In the genomic region with DNA sequence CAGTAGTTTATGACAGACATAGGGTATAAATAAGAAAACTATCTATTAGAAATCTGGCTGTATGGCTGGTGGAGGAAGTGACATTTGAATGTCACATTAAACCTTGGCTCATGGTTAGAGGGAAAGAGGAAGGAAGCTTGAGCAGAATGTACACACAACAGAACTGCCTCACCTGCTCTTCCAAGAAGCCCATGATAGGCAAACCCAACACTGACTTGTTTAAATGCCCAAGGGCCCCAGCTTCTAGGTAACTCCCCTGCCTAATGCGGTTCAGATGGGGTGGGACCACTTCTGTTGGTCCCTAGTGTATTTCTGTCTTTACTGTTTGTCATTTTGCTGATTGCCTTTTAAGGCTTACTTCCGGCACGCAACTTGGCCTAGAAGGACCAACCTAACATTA, we compare ENCODE assay signal across 26 mouse cellular contexts.
DNase-seq lines count a peak whose midpoint lies in the region; ATAC-seq and TF ChIP-seq lines count a peak whose summit lies in the region.
"Had no signal": no experiment of that assay in that cellular context is flagged by ENCODE, and none has a peak within 500 bp of the region (broad histone marks: within the 10 kb centered on the region; RNA-seq: fewer than 3 reads in every experiment).

No protein-coding gene starts in this region.

- H3K9ac ChIP-seq in MEL (ENCODE audit: control insufficient read depth, low read depth, low read length, poor library complexity, severe bottlenecking) = no peak overlapping the region
- H3K9ac ChIP-seq: heart, embryonic 12.5 days; hindbrain, embryonic 14.5 days; limb, embryonic 12.5 days; liver, embryonic 15.5 days; lung, embryonic 14.5 days; neural tube, embryonic 15.5 days had no signal

- no peaks in the 10 kb centered on the region for H3K4me1 ChIP-seq in MEL (ENCODE audit: control insufficient read depth in 1 of 2, insufficient read depth in 2 of 2, low read length in 2 of 2)
- H3K4me1 ChIP-seq: heart, embryonic 12.5 days; liver, embryonic 15.5 days had no signal

- H3K36me3 ChIP-seq in MEL (ENCODE audit: control insufficient read depth in 1 of 2, insufficient read depth in 2 of 2, low read length in 2 of 2) = no peaks in the 10 kb centered on the region
- H3K36me3 ChIP-seq: limb, embryonic 12.5 days; liver, embryonic 15.5 days; neural tube, embryonic 15.5 days had no signal

- ATAC-seq in megakaryocyte progenitor cell, adult 5-6 weeks (replicated peaks; ENCODE audit: poor library complexity) = peak; percentile 57
- ATAC-seq: forebrain, embryonic 14.5 days had no signal

- H3K27me3 ChIP-seq in MEL (ENCODE audit: control insufficient read depth in 1 of 2, insufficient read depth in 2 of 2, low read length in 2 of 2) = no peaks in the 10 kb centered on the region
- H3K27me3 ChIP-seq: heart, embryonic 12.5 days; liver, embryonic 15.5 days; neural tube, embryonic 15.5 days had no signal

- H3K79me2 ChIP-seq in MEL (ENCODE audit: control insufficient read depth, insufficient read depth, low read length, poor library complexity) = no peaks in the 10 kb centered on the region

- TF ChIP-seq RAD21 in MEL (IDR thresholded peaks at IDR 0.05; ENCODE audit: low read depth, low read length) = no peak

- no peak for TF ChIP-seq EP300 in MEL (IDR thresholded peaks at IDR 0.05; ENCODE audit: low read depth in 1 of 2, low read length in 2 of 2)

- TF ChIP-seq POLR2A in MEL (IDR thresholded peaks at IDR 0.05; ENCODE audit: control insufficient read depth in 1 of 2, insufficient read depth in 1 of 2, low read depth in 1 of 2, low read length in 2 of 2, poor library complexity in 1 of 2) = no peak

- no peak overlapping the region for H3K27ac ChIP-seq in MEL (ENCODE audit: control insufficient read depth, low read depth, low read length)
- H3K27ac ChIP-seq: heart, adult 2 months; hindbrain, embryonic 14.5 days; limb, embryonic 12.5 days; liver, embryonic 15.5 days; neural tube, embryonic 15.5 days had no signal

- TF ChIP-seq CTCF in MEL (IDR thresholded peaks at IDR 0.05 in 2 of 3, conservative IDR thresholded peaks at IDR 0.05 in 1 of 3; ENCODE audit: control insufficient read depth in 1 of 3, insufficient read depth in 1 of 3, low read depth in 2 of 3, low read length in 3 of 3, poor library complexity in 1 of 3, severe bottlenecking in 1 of 3) = no peak

- DNase-seq in spleen, postnatal 36 days (ENCODE audit: low spot score in 2 of 2) = peak; percentile 55 to 63
- no peak for DNase-seq in spleen, postnatal 4 days (ENCODE audit: low spot score in 2 of 2)
- peak; percentile 5 for DNase-seq in MEL (ENCODE audit: low read depth, low spot score)
- no peak for DNase-seq in adrenal gland, adult 8-10 months
- DNase-seq in left cerebral cortex, adult 18-20 months (ENCODE audit: low spot score in 2 of 2) = no peak
- no peak for DNase-seq in ovary, postnatal 14 days (ENCODE audit: low spot score)
- DNase-seq: adrenal gland, adult 2 months; cerebellum, adult 8-10 months; cerebellum, postnatal 25 days; gastrocnemius, postnatal 14 days; heart, adult 2 months; kidney, adult 11 months; layer of hippocampus, adult 9-11 months; lung, embryonic 14.5 days; lung, postnatal 36 days; midbrain, embryonic 14.5 days; right cerebral cortex, postnatal 4 days; thymus, adult 2 months; thymus, postnatal 36 days had no signal

- no peak overlapping the region for H3K4me3 ChIP-seq in MEL (ENCODE audit: control insufficient read depth in 1 of 2, insufficient read depth in 1 of 2, low read depth in 2 of 2, low read length in 2 of 2)
- H3K4me3 ChIP-seq: heart, adult 2 months; heart, embryonic 12.5 days; limb, embryonic 12.5 days; liver, embryonic 15.5 days; neural tube, embryonic 15.5 days had no signal

- no peaks in the 10 kb centered on the region for H3K9me3 ChIP-seq in MEL (replicated peaks; ENCODE audit: insufficient read depth, low read length)
- H3K9me3 ChIP-seq: heart, embryonic 12.5 days; limb, embryonic 12.5 days; liver, embryonic 15.5 days; neural tube, embryonic 15.5 days had no signal

TF ChIP-seq in MEL, 35 proteins besides CTCF, POLR2A, EP300 and RAD21:
- no peak for TF ChIP-seq POLR2AphosphoS5 (IDR thresholded peaks at IDR 0.05; ENCODE audit: borderline replicate concordance, low read depth, low read length)
TF ChIP-seq in MEL: peak in this region for 0.

Comparison
In these comparisons a context has a peak if more than half of its experiments do, and no peak if none do; other contexts are left out.
1. DNase-seq: peak in spleen, postnatal 36 days (2 of 2) and MEL (single experiment); none in spleen, postnatal 4 days (0 of 2), adrenal gland, adult 8-10 months (single experiment), left cerebral cortex, adult 18-20 months (0 of 2) and ovary, postnatal 14 days (single experiment).